Mouse (Mus musculus): ENCODE data around the gene Vmn2r121. TPM values are rescaled to one million over a fixed set of nuclear protein-coding genes. Genes with fewer than 3 reads are reported as not detected.

Vmn2r121 gene
- not detected in 2 replicates for polyA plus RNA-seq (2015; fragmentation: Nextera tagmentation; extraction: Ambion mirVana)

GRCm38 (mm10) chrX:124135852-124136251, at the start of gene Vmn2r121:
TSS of gene Vmn2r121 (minus strand) at chrX:124135952.
- Histone ChIP-seq H3K4me1 (ENCODE audit: control insufficient read depth, insufficient read depth, low read length) (no peaks in the 10 kb centered on the region), H3K4me2 (ENCODE audit: low read length) (no peak within 1 kb of the TSS), H3K9me3 (replicated peaks; ENCODE audit: control insufficient read depth, low read length, poor library complexity, severe bottlenecking) (no peaks in the 10 kb centered on the region), H3K9ac (ENCODE audit: low read depth, low read length) (no peak within 1 kb of the TSS), H3K27ac (ENCODE audit: low read length) (no peak within 1 kb of the TSS), H3K36me3 (ENCODE audit: control insufficient read depth, insufficient read depth, low read length) (no peaks in the 10 kb centered on the region), H3K27me3 (ENCODE audit: control insufficient read depth, insufficient read depth, low read depth, low read length) (no peaks in the 10 kb centered on the region), H3K4me3 (ENCODE audit: low read depth, low read length) (no peak within 1 kb of the TSS)
- WGBS = 74% methylated on average over 5 of the region's 5 CpGs
- ATAC-seq = no peak

Data from midbrain, embryonic 16.5 days (tissue).